Mouse (Mus musculus) CH12.LX (cell line): ENCODE results near the gene Pfkl. TPM values are rescaled to one million over a fixed set of nuclear protein-coding genes. Genes with fewer than 3 reads are reported as not detected.
A peak's percentile ranks its signal among the peaks of the same experiment; 100 is the strongest.
"Not testable (repeated sequence)": the region's sequence is repeated elsewhere in the genome, so short reads cannot be mapped to it uniquely, and the experiment has no call there.

Experiments used
- DNase-seq: peaks from one replicate; pipeline ENCODE4 v3.0.0-alpha.2; 2013; ENCODE audit errors: extremely low read depth
- H3K27ac ChIP-seq: 2 replicates; pipeline ENCODE4 v1.5.1; 2012; ENCODE audit warnings: low read depth, mild to moderate bottlenecking, control low read depth, moderate library complexity; ENCODE audit not compliant: insufficient read depth
- H3K27me3 ChIP-seq: replicated peaks from 2 replicates; pipeline ENCODE3; 2012; ENCODE audit warnings: inconsistent platforms
- H3K36me3 ChIP-seq, 2 experiments: replicated peaks in 1 of 2; 2 replicates each; pipeline versions ENCODE3 to v1.6.1; 2012; ENCODE audit warnings: inconsistent platforms in 1 of 2, low read length in 1 of 2, mild to moderate bottlenecking in 1 of 2, mixed read lengths in 1 of 2, moderate library complexity in 1 of 2; ENCODE audit not compliant: control insufficient read depth in 1 of 2, insufficient read depth in 1 of 2
- H3K4me1 ChIP-seq, 2 experiments: 2 replicates each; pipeline ENCODE4 v1.6.1; 2012; ENCODE audit warnings: inconsistent platforms in 1 of 2, moderate library complexity in 1 of 2; ENCODE audit not compliant: insufficient read depth in 2 of 2, control insufficient read depth in 1 of 2
- H3K4me2 ChIP-seq: 2 replicates; pipeline ENCODE4 v1.6.1; 2012; ENCODE audit warnings: low read depth, mild to moderate bottlenecking, control low read depth; ENCODE audit not compliant: poor library complexity, insufficient read depth, severe bottlenecking
- H3K4me3 ChIP-seq, 3 experiments: fragments of 150-350 bp in 1 of 3; sonication (generic) in 1 of 3; replicated peaks in 1 of 3; 2 replicates each; pipeline versions ENCODE3 to v1.5.1; 2011 to 2012; ENCODE audit warnings: low read depth in 2 of 3, low read length in 2 of 3, mild to moderate bottlenecking in 2 of 3, moderate library complexity in 2 of 3, control low read depth in 1 of 3, improper control_type of control experiment in 1 of 3, inconsistent platforms in 1 of 3, mixed read lengths in 1 of 3; ENCODE audit not compliant: poor library complexity in 1 of 3
- H3K79me2 ChIP-seq: replicated peaks from 2 replicates; pipeline ENCODE4 v1.6.1; 2012; ENCODE audit warnings: mild to moderate bottlenecking, moderate library complexity; ENCODE audit not compliant: control insufficient read depth, poor library complexity, insufficient read depth, severe bottlenecking; ENCODE audit errors: extremely low read depth
- H3K9ac ChIP-seq: 2 replicates; pipeline ENCODE4 v1.6.1; 2012; ENCODE audit warnings: low read depth, mild to moderate bottlenecking, control low read depth, moderate library complexity; ENCODE audit not compliant: insufficient read depth
- H3K9me3 ChIP-seq: replicated peaks from 2 replicates; pipeline ENCODE3; 2012; ENCODE audit warnings: low read length, inconsistent platforms, mixed read lengths
- BHLHE40 ChIP-seq: IDR thresholded peaks from 2 replicates; pipeline ENCODE4 v1.6.1; 2011; ENCODE audit warnings: mild to moderate bottlenecking, low read depth, low read length, improper control_type of control experiment
- CHD2 ChIP-seq: IDR thresholded peaks from 2 replicates; pipeline ENCODE4 v1.6.1; 2011; ENCODE audit warnings: low read length, improper control_type of control experiment
- ELF1 ChIP-seq: IDR thresholded peaks from 2 replicates; pipeline ENCODE4 v1.6.1; 2014; ENCODE audit warnings: low read depth, mild to moderate bottlenecking, inconsistent platforms, low read length, improper control_type of control experiment
- EP300 ChIP-seq: IDR thresholded peaks from 2 replicates; pipeline ENCODE4 v1.6.1; 2011; ENCODE audit warnings: low read length, improper control_type of control experiment
- ETS1 ChIP-seq: conservative IDR thresholded peaks from 2 replicates; pipeline ENCODE4 v1.6.1; 2012; ENCODE audit warnings: low read depth, mild to moderate bottlenecking, inconsistent platforms, low read length, improper control_type of control experiment, moderate library complexity
- IRF4 ChIP-seq: IDR thresholded peaks from 2 replicates; pipeline ENCODE4 v1.6.1; 2014; ENCODE audit warnings: low read depth, mild to moderate bottlenecking, inconsistent platforms, low read length, improper control_type of control experiment
- JUN ChIP-seq: IDR thresholded peaks from 2 replicates; pipeline ENCODE4 v1.6.1; 2011; ENCODE audit warnings: low read depth, mild to moderate bottlenecking, low read length, improper control_type of control experiment, moderate library complexity; ENCODE audit not compliant: insufficient read depth
- JUND ChIP-seq: conservative IDR thresholded peaks from 2 replicates; pipeline ENCODE4 v1.6.1; 2011; ENCODE audit warnings: low read depth, low read length, improper control_type of control experiment
- KAT2A ChIP-seq: IDR thresholded peaks from 2 replicates; pipeline ENCODE4 v1.6.1; 2012; ENCODE audit warnings: low read length, improper control_type of control experiment, inconsistent platforms; ENCODE audit not compliant: insufficient replicate concordance
- MAFK ChIP-seq: IDR thresholded peaks from 2 replicates; pipeline ENCODE4 v1.6.1; 2011; ENCODE audit warnings: low read length, improper control_type of control experiment; ENCODE audit not compliant: insufficient replicate concordance
- MEF2A ChIP-seq: IDR thresholded peaks from 2 replicates; pipeline ENCODE4 v1.6.1; 2014; ENCODE audit warnings: low read depth, mild to moderate bottlenecking, inconsistent platforms, low read length, improper control_type of control experiment, borderline replicate concordance
- MXI1 ChIP-seq: IDR thresholded peaks from 2 replicates; pipeline ENCODE4 v1.6.1; 2011; ENCODE audit warnings: mild to moderate bottlenecking, low read depth, low read length, improper control_type of control experiment
- MYC ChIP-seq: IDR thresholded peaks from 2 replicates; pipeline ENCODE4 v1.6.1; 2011; ENCODE audit warnings: low read depth, mild to moderate bottlenecking, improper control_type of control experiment, low read length
- PAX5 ChIP-seq: IDR thresholded peaks from 2 replicates; pipeline ENCODE4 v1.6.1; 2012; ENCODE audit warnings: low read length, inconsistent platforms, mixed read lengths
- POLR2AphosphoS2 ChIP-seq: IDR thresholded peaks from 2 replicates; pipeline ENCODE4 v1.6.1; 2011; ENCODE audit warnings: low read depth, low read length, improper control_type of control experiment
- RCOR1 ChIP-seq: conservative IDR thresholded peaks from 2 replicates; pipeline ENCODE4 v1.6.1; 2012; ENCODE audit warnings: low read depth, mild to moderate bottlenecking, inconsistent platforms, low read length, improper control_type of control experiment
- SIN3A ChIP-seq: IDR thresholded peaks from 2 replicates; pipeline ENCODE4 v1.6.1; 2012; ENCODE audit warnings: low read length, improper control_type of control experiment, inconsistent platforms
- SMC3 ChIP-seq: IDR thresholded peaks from 2 replicates; pipeline ENCODE4 v1.6.1; 2011; ENCODE audit warnings: low read depth, low read length, improper control_type of control experiment
- TCF12 ChIP-seq: IDR thresholded peaks from 2 replicates; pipeline ENCODE4 v1.6.1; 2014; ENCODE audit warnings: low read depth, mild to moderate bottlenecking, inconsistent platforms, low read length, improper control_type of control experiment
- UBTF ChIP-seq: IDR thresholded peaks from 2 replicates; pipeline ENCODE4 v1.6.1; 2012; ENCODE audit warnings: low read depth, mild to moderate bottlenecking, inconsistent platforms, low read length, improper control_type of control experiment, moderate library complexity
- USF1 ChIP-seq: IDR thresholded peaks from 2 replicates; pipeline ENCODE4 v1.6.1; 2014; ENCODE audit warnings: low read depth, mild to moderate bottlenecking, inconsistent platforms, low read length, improper control_type of control experiment
- USF2 ChIP-seq: conservative IDR thresholded peaks from 2 replicates; pipeline ENCODE4 v1.6.1; 2011; ENCODE audit warnings: low read depth, low read length, improper control_type of control experiment
- ZKSCAN1 ChIP-seq: IDR thresholded peaks from 2 replicates; pipeline ENCODE4 v1.6.1; 2012; ENCODE audit warnings: low read depth, inconsistent platforms, low read length, improper control_type of control experiment, borderline replicate concordance
- ZMIZ1 ChIP-seq: IDR thresholded peaks from 2 replicates; pipeline ENCODE4 v1.6.1; 2012; ENCODE audit warnings: low read depth, mild to moderate bottlenecking, inconsistent platforms, low read length, improper control_type of control experiment
- ZNF384 ChIP-seq: IDR thresholded peaks from 2 replicates; pipeline ENCODE4 v1.6.1; 2012; ENCODE audit warnings: low read depth, low read length, improper control_type of control experiment, inconsistent platforms
- dilution Hi-C: fragments of 300-500 bp; cut with MboI; formaldehyde crosslinking; loops from 2 replicates; pipeline ENCODE4 v1.14.3; 2020; ENCODE audit warnings: low sequenced_read_pairs; ENCODE audit not compliant: extremely low pct_unique_long_range_greater_than_20kb, extremely low pct_ligation_motif_present
- in situ Hi-C: fragments of 300-500 bp; cut with MboI; formaldehyde crosslinking; loops from 3 replicates; pipeline ENCODE4 v1.14.3; 2019; ENCODE audit warnings: low sequenced_read_pairs, low pct_ligation_motif_present, low pct_unique_long_range_greater_than_20kb, mixed read lengths
- polyA plus RNA-seq: library from polyadenylated mRNA; unstranded; fragments of >175 nt; gene quantifications from 2 replicates; pipeline ENCODE4 v1.2.1, GENCODE M21; 2012; ENCODE audit warnings: low read depth; ENCODE audit not compliant: insufficient read length
- total RNA-seq, 2 experiments: library from RNA; depleted of rRNA; stranded (reverse); fragments of 300-350 nt in 1 of 2; fragments of >200 nt in 1 of 2; gene quantifications; 2 replicates each; pipeline ENCODE4 v1.2.3; 2012 to 2014

The Pfkl gene
- total and polyA plus RNA-seq, 3 experiments, result 95.9 to 210 (median 159) TPM

GRCm38 (mm10) chr10:78012661-78013495, 3.0 kb upstream of the Pfkl start:
- no peak overlapping the region for H3K27ac ChIP-seq
- no peak overlapping the region for H3K4me3 ChIP-seq
- dilution Hi-C loops, result no loop called here
- peaks cover 2% of the 10 kb centered on the region; the same call in 1 of the 2 replicates for H3K79me2 ChIP-seq
- H3K4me1 ChIP-seq, result peaks cover 4 to 9% of the 10 kb centered on the region in 2 experiments; a peak in 3 of 4 replicates
- H3K9ac ChIP-seq, result no peak overlapping the region
- in situ Hi-C loops, result no loop called here
- peaks cover 19% of the 10 kb centered on the region for H3K27me3 ChIP-seq
- H3K4me2 ChIP-seq, result no peak overlapping the region
- peaks cover 12% of the 10 kb centered on the region for H3K9me3 ChIP-seq
- TF ChIP-seq SMC3 (no peak), MEF2A (no peak), ZKSCAN1 (no peak), IRF4 (no peak), KAT2A (no peak), MYC (no peak), JUND (no peak), RCOR1 (no peak), POLR2AphosphoS2 (no peak), TCF12 (no peak), UBTF (no peak), MXI1 (no peak)
- DNase-seq, result no peak
- H3K36me3 ChIP-seq, result no peaks in the 10 kb centered on the region

- peaks cover 0 to 13% of the 10 kb centered on the region in 2 experiments for H3K36me3 ChIP-seq
- H3K4me2 ChIP-seq, DNase-seq, H3K27me3 ChIP-seq, H3K9ac ChIP-seq, in situ Hi-C loops, dilution Hi-C loops, H3K4me3 ChIP-seq, H3K27ac ChIP-seq: not testable (repeated sequence)
- peaks cover 8 to 27% of the 10 kb centered on the region in 2 experiments; a peak in 3 of 4 replicates for H3K4me1 ChIP-seq
- peaks cover 10% of the 10 kb centered on the region for H3K9me3 ChIP-seq
- H3K79me2 ChIP-seq, result peaks cover 14% of the 10 kb centered on the region
Observed at GRCm38 (mm10) chr10:78011116-78011515, 1.2 kb upstream of the Pfkl start.

GRCm38 (mm10) chr10:78010335-78010734, 452 bp upstream of the Pfkl start:
- Histone ChIP-seq H3K79me2 (peaks cover 14% of the 10 kb centered on the region), H3K4me3 (peak overlapping the region in 1 of 3 experiments; percentile 81), H3K4me1 (peaks cover 12 to 32% of the 10 kb centered on the region in 2 experiments; a peak in 3 of 4 replicates), H3K27ac (no peak overlapping the region), H3K9me3 (peaks cover 10% of the 10 kb centered on the region), H3K4me2 (peak overlapping the region; percentile 17), H3K9ac (peak overlapping the region; percentile 21; the same call in 1 of the 2 replicates), H3K36me3 (peaks cover under 1 to 20% of the 10 kb centered on the region in 2 experiments), H3K27me3 (peaks cover 7% of the 10 kb centered on the region)
- in situ Hi-C loops, result no loop called here
- peak; percentile 8 for DNase-seq
- dilution Hi-C loops, result no loop called here
- no peak for TF ChIP-seq MYC
- no peak for TF ChIP-seq ETS1
- no peak for TF ChIP-seq ZMIZ1
- TF ChIP-seq USF2, result no peak
- no peak for TF ChIP-seq SIN3A
- no peak for TF ChIP-seq USF1
- TF ChIP-seq ELF1, result no peak
- TF ChIP-seq JUN, result no peak
- no peak for TF ChIP-seq PAX5
- TF ChIP-seq EP300, result no peak
- no peak for TF ChIP-seq BHLHE40
- no peak for TF ChIP-seq TCF12
- TF ChIP-seq ZNF384, result no peak
- TF ChIP-seq MAFK, result no peak
- TF ChIP-seq CHD2, result no peak
